Mouse (Mus musculus) C2C12 (cell line): Measurements from ENCODE around the gene Eif3c.

ENCODE experiments used
- CEBPB ChIP-seq: IDR thresholded peaks from one replicate; pipeline ENCODE4 v1.6.1; 2011; ENCODE audit warnings: low read depth, mild to moderate bottlenecking, control low read depth, moderate library complexity
- CTCF ChIP-seq: IDR thresholded peaks from one replicate; pipeline ENCODE4 v1.5.1; 2011; ENCODE audit not compliant: control insufficient read depth, insufficient read depth, insufficient read length
- MAX ChIP-seq: IDR thresholded peaks from one replicate; pipeline ENCODE4 v1.6.1; 2011; ENCODE audit warnings: mild to moderate bottlenecking, control low read depth
- MYOG ChIP-seq: IDR thresholded peaks from one replicate; pipeline ENCODE4 v1.6.1; 2011; ENCODE audit not compliant: control insufficient read depth, insufficient read length; ENCODE audit errors: extremely low read depth
- USF1 ChIP-seq: IDR thresholded peaks from one replicate; pipeline ENCODE4 v1.6.1; 2011; ENCODE audit warnings: low read depth, mild to moderate bottlenecking, control low read depth, moderate library complexity

DNA sequence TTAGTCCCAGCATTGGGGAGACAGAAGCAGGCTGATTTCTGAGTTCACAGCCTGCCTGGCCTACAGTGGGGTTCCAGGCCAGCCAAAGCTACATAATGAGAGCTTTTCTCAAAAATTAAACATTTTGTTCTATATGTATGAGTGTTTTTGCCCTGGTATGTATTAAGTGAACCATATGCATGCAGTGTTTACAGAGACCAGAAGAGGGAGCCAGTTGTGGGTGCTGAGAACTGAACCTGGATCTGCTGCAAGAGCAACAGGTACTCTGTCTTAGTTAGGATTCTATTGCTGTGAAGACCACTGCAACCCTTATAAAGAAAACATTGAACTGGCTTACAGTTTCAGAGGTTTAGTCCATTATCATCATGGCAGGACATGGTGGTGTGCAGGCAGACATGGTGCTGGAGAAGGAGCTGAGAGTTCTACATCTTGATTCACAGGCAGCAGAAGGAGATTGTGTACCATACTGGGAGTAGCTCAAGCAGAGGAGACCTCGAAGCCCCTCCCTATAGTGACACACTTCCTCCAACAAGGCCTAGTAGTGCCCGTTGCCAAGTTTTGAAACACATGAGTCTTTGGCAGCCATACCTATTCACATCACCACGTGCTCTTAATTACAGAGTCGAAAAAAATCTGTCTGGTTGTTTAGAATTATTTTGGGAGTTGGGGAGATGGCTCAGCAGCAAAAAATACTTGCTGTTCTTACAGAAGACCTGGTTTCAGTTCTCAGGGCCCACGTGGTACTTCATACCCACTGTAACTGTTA is 28.2 kb downstream of the Eif3c start:
- TF ChIP-seq CTCF = no peak
- no peak for TF ChIP-seq USF1
- TF ChIP-seq MAX = no peak
- TF ChIP-seq CEBPB = no peak
- no peak for TF ChIP-seq MYOG
